Mouse (Mus musculus) Patski (cell line): ENCODE measurements around the gene Serbp1. TPM values are rescaled to one million over a fixed set of nuclear protein-coding genes. Genes with fewer than 3 reads are reported as not detected.
"Not testable (repeated sequence)": the region's sequence is repeated elsewhere in the genome, so short reads cannot be mapped to it uniquely, and the experiment has no call there.

Source experiments
- ATAC-seq: fragments of 100-300 bp; one replicate; pipeline ENCODE4 v1.8.0; 2021
- CTCF ChIA-PET: fragments of 350-600 bp; sonication (Branson Sonifier 250); formaldehyde crosslinking; loops from one replicate; lab custom pipeline; 2022; ENCODE audit warnings: inconsistent platforms; lab: Charles Lee
- POLR2A ChIA-PET: fragments of 350-600 bp; sonication (Branson Sonifier 250); formaldehyde crosslinking; loops from one replicate; lab custom pipeline; 2022; ENCODE audit warnings: antibody characterized with exemption, inconsistent platforms; lab: Charles Lee
- DNase-seq: peaks from one replicate; pipeline ENCODE4 v3.0.0-alpha.2; 2011; ENCODE audit warnings: low read depth, low spot score
- H3K27me3 ChIP-seq: fragments of 371-371 bp; one replicate; pipeline ENCODE4 v1.5.1; 2021
- CTCF ChIP-seq: fragments of 100-300 bp; IDR thresholded peaks from one replicate; pipeline ENCODE4 v1.5.1; 2021
- in situ Hi-C: fragments of 300-500 bp; cut with MboI; formaldehyde crosslinking; loops from 3 replicates; pipeline ENCODE4 v1.11.1; 2018; ENCODE audit warnings: low pct_unique_long_range_greater_than_20kb, mixed read lengths
- polyA plus RNA-seq: library from polyadenylated mRNA; unstranded; gene quantifications from one replicate; pipeline ENCODE4 v1.2.3, GENCODE M21; 2021

Gene Serbp1
- polyA plus RNA-seq, 1 experiment from 2014 or later: 570 TPM

DNA sequence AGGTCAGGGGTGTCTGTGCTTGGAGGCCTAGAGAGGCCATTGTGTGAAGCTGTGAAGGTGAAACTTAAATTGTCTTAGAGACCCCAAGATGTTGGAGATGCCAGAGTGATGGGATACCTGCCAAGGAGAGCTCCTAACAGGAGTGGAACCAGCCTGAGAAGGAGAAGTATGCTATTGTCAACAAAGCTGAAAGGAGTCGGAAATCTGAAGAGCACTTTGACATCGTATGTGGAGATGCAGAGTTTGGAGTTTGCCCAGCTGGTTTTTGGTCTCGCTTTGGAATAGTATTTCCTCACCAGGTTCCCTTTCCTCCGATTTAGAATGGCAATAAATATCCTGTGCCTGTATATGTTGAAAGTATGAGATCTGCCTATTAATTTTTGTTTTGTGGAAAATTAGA, 20.6 kb upstream of the Serbp1 start:
- CTCF ChIA-PET: no interaction called here
- DNase-seq: no peak
- POLR2A ChIA-PET: no interaction called here
- no peak for ATAC-seq
- no peak for TF ChIP-seq CTCF
- in situ Hi-C loops: no loop called here
- peaks cover 12% of the 10 kb centered on the region for H3K27me3 ChIP-seq

DNA sequence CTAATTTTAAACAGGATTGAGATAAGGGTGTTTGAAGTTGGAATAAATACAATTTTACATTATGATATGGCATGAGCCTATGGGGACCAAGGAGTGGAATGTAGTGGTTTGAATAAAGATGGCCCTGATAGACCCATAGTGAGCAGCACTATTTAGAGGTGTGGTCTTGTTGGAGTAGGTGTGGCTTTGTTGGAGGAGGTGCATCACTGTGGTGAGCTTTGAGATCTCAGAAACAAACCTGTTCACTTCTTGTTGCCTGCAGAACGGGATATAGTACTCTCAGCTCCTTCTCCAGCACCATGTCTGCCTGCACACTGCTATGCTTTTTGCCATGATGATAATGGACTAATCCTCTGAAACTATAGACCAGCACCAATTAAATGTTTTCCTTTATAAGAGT, 20.1 kb upstream of the Serbp1 start:
- in situ Hi-C loops: no loop called here
- POLR2A ChIA-PET: no interaction called here

DNA sequence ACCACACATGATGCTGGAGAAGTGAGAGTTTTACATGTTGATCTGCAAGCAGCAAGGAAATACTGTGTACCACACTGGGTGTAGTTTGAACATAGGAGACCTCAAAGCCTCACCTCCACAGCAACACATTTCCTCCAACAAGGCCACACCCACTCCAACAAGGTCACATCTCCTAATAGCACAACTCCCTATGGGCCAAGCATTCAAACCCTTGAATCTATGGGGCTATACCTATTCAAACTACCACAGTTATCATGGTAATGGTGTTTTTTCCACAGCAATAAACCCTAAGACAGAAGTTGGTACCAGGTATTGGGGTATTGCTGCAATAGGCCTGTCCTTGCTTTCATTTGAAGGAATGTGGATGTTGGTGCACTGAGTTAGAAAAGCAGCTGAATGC, 19.4 kb upstream of the Serbp1 start:
- POLR2A ChIA-PET: interaction anchor here (0.7 kb wide), 1 partner anchor 673 kb away, joined by 12 read pairs; no protein-coding TSS in a partner anchor
- in situ Hi-C loops: no loop called here
- CTCF ChIA-PET: no interaction called here

More for the DNA sequence above, 20.1 kb upstream of the Serbp1 start:
- ATAC-seq (no peak), DNase-seq (no peak)
- H3K27me3 ChIP-seq: peaks cover 12% of the 10 kb centered on the region
- CTCF ChIA-PET: no interaction called here
- TF ChIP-seq CTCF: no peak

DNA sequence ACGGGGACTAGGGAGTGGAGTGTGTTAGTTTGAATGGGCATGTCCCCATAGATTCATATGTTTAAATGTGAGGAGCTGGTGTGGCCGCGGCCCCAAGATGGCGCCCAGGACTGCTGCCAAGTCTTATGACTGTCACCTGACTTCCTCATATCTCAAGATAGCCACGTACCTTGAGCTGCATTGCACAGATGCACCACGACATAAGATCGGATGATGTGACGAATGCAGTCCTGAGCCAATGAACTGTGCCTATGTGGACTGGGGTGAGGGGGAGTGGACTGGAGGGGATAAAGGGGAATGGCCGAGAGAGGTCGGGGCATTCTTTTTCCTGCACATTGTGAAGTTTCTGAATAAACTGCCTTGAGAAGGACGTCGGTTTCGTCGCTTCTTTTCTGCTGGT, 18.0 kb upstream of the Serbp1 start:
- DNase-seq, POLR2A ChIA-PET, H3K27me3 ChIP-seq, CTCF ChIA-PET, in situ Hi-C loops, ATAC-seq: not testable (repeated sequence)

More for the DNA sequence above, 19.4 kb upstream of the Serbp1 start:
- ATAC-seq (no peak), DNase-seq (no peak)
- no peak for TF ChIP-seq CTCF
- peaks cover 7% of the 10 kb centered on the region for H3K27me3 ChIP-seq

DNA sequence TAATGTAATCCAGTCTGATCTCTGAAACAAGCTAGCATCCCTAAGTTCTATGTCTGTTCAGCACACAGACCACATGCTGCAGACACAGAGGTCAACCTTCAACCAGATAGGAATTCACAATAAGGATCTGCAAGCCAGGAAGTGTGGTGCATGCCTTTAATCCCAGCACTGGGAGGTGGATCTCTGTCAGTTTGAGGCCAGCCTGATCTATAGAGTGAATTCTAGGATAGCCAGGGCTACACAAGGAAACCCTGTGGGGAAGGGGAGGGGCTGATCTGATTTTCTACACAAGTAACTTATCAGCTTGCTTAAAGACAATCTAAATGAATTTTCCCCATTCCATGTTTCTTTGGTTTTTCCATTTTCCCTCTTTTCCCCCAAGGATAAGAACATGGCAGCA, 17.2 kb upstream of the Serbp1 start:
- ATAC-seq: no peak
- DNase-seq: no peak
- TF ChIP-seq CTCF: no peak
- POLR2A ChIA-PET: no interaction called here
- H3K27me3 ChIP-seq: peaks cover 6% of the 10 kb centered on the region
- CTCF ChIA-PET: no interaction called here
- in situ Hi-C loops: no loop called here

DNA sequence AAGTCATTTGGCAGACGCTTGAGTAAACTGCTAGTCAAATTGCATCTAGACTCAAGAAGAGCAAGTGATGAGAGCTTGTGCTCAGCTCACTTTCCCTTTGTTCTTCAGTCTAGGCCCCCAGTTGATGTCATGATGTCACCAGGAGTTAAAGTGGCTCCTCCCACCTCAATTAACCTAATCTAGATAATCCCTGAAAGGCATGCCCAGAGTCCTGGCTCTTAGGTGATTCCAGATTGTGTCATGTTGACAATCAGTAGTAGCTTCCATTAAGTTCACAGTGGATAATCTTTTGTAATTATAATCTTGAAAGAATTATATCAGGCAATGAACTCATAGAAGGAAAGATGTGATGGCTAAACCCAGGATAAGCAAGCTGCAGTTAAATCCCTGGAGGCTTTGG, 14.9 kb upstream of the Serbp1 start:
- no peak for ATAC-seq
- no peak for TF ChIP-seq CTCF
- peaks cover 6% of the 10 kb centered on the region for H3K27me3 ChIP-seq
- in situ Hi-C loops: no loop called here
- ChIA-PET CTCF (interaction anchor here (1.1 to 1.3 kb wide), 2 partner anchors 11 to 24 kb away, joined by 4 to 5 read pairs; no protein-coding TSS in a partner anchor), POLR2A (no interaction called here)
- DNase-seq: no peak

DNA sequence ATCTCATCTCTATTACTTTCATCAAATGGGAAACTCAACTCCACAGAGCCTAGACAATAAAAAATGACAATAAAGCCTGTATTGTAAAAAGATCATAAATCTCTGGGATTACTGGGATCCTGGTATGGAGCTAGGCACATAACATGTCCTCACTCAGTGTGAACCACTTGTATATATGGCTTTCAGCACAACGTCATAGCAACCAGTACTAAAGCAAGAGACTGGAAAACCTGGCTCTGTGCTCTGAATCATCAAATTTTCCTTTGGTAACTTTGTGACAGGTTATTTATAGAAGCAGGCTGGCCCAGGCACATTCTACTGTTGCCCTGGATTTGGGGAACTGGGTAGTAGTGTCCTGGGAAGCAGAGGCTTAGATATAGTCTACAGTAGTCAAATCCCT, 14.5 kb upstream of the Serbp1 start:
- no peak for DNase-seq
- no peak for ATAC-seq

DNA sequence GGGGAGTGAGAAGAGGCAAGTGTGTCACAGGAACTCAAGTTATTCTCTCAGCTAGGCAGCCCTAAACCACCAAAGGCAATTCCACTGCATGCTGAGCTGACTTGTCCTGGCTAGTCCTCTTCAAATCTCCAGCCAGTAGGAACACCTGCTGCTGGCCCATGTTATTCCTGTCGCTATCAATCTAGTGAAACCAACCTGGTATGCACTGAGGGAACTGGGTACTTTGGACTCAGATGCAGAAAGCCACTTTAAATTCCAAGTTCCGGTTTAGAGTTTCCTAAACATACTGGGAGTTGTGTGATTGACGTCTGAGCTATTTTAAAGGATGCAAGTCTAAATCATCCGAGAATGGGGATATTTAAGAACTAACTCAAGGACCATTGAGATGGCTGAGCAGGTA, 11.7 kb upstream of the Serbp1 start:
- H3K27me3 ChIP-seq: peaks cover 1% of the 10 kb centered on the region
- TF ChIP-seq CTCF: no peak
- ATAC-seq: no peak
- CTCF ChIA-PET: interaction anchor here (1.0 to 1.2 kb wide), 2 partner anchors 10 to 56 kb away, joined by 4 read pairs; no protein-coding TSS in a partner anchor
- in situ Hi-C loops: no loop called here
- DNase-seq: no peak
- POLR2A ChIA-PET: no interaction called here

More for the DNA sequence above, 14.5 kb upstream of the Serbp1 start:
- ChIA-PET CTCF (interaction anchor here (1.1 to 1.3 kb wide), 2 partner anchors 12 to 25 kb away, joined by 4 to 5 read pairs; no protein-coding TSS in a partner anchor), POLR2A (no interaction called here)
- in situ Hi-C loops: no loop called here
- no peak for TF ChIP-seq CTCF
- H3K27me3 ChIP-seq: peaks cover 6% of the 10 kb centered on the region

DNA sequence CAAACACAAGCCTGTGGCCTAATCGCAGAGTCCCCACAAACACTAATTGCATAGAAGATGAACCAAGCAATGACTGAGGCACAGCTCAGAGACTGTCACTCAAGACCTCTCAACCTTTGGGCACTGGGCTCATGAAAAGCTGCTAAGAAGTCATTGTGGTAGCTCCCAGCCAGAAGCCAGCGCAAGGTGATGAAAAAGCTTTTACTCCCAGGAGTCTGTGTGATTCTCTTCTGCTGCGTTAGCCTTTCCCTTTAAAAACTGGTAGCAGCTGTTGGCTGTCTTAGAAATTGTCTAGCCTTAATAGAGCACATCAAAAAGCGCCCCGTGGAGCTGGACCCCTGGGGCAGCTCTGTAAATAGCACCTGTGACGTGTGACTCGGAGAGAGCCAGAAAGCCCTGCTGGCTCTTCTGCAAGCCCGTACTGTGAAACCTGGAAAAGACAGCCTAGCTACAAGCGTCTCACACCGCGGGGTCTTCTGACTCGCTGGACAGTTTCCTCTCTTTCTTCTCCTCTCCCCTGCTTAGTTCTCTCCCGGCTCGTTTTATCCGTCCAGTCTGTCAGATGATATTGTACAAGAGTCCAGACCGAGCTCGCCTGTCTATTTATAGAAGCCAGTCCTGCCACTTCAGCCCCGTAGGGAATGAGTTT, 9.4 kb upstream of the Serbp1 start:
- no peak for TF ChIP-seq CTCF
- no peak for ATAC-seq
- in situ Hi-C loops: no loop called here
- CTCF ChIA-PET: interaction anchor here (1.3 kb wide), 1 partner anchor 12 kb away, joined by 3 read pairs; no protein-coding TSS in a partner anchor
- POLR2A ChIA-PET: no interaction called here
- peaks cover 7% of the 10 kb centered on the region for H3K27me3 ChIP-seq
- DNase-seq: no peak

DNA sequence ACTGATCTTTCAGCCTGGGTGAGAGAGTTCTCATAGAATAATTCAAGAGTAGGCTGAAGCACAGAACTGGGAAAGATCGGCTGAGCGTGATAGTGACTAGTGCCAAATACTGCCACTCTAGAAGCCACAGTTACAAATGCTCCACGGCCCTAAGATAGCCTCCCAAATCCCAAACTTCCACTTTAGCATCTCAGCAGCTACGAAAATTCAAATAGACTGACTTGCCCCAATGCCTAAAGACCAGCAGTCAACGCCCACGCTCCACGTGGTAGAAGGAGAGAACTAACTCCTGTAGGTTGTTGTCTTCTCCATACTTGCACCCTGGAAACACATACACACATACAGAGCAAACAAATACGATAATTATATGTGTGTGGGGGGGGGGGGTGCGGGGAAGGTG, 8.5 kb upstream of the Serbp1 start:
- ATAC-seq: no peak

DNA sequence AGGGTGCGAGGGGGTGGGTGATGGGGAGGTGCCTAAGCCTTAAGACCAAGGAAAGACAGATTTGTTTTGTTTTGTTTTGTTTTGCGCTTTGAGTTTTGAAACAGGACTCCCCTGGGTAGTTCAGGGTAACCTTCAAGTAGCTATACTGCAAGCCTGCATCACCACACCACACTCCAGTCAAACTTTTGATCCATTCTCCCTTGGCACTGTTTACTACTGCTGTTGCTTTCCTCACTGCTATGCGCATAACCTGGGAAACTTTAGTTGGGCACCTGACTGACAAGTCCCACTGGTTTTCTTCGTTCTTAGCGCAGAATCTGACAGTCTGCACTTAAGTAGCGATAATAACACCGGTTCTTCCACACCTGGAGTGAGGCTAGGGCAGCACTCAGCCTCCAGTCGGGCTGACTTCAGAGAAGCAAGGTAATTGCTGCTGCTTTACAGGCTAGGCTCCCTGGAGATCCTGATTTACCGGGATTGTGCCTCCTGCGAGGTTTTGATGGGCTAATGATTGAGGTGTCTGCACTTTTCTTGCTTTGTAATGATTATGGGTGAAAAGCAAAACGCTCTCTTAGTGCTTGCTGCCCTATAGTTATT, 8.0 kb upstream of the Serbp1 start:
- in situ Hi-C loops: no loop called here
- H3K27me3 ChIP-seq: peaks cover 7% of the 10 kb centered on the region
- POLR2A ChIA-PET: no interaction called here
- DNase-seq (no peak), ATAC-seq (no peak)
- CTCF ChIA-PET: interaction anchor here (1.4 kb wide), 1 partner anchor 9 kb away, joined by 3 read pairs; no protein-coding TSS in a partner anchor
- no peak for TF ChIP-seq CTCF

More for the DNA sequence above, 8.5 kb upstream of the Serbp1 start:
- H3K27me3 ChIP-seq: peaks cover 7% of the 10 kb centered on the region
- no peak for TF ChIP-seq CTCF
- in situ Hi-C loops: no loop called here
- no peak for DNase-seq
- POLR2A ChIA-PET: no interaction called here
- CTCF ChIA-PET: interaction anchor here (1.4 kb wide), 1 partner anchor 9 kb away, joined by 3 read pairs; no protein-coding TSS in a partner anchor
